In the genomic region with DNA sequence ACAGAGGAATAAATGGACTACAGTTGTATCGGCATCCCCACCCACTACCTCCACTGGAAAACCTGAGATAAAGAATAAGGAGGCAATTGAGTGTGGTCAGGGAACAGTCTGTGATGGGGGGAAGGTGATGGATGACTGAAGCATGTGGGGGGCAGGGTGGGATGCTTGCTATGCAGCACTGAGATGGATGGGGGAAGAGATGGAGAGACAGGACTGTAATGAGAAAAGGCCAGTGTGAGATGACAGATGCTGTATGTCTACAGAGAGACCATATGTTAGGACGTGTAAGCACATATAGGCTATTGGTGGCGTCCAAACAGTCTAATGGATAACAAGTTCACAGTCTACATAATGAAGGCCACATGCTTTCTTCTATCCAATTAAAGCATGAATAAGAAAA, we compare ENCODE assay signal across 19 mouse cellular contexts.
DNase-seq lines count a peak whose midpoint lies in the region; ATAC-seq lines count a peak whose summit lies in the region.
"Had no signal": no experiment of that assay in that cellular context is flagged by ENCODE, and none has a peak within 500 bp of the region (broad histone marks: within the 10 kb centered on the region; RNA-seq: fewer than 3 reads in every experiment).

No protein-coding gene starts in this region.

- H3K9me3 ChIP-seq in hindbrain, embryonic 11.5 days (ENCODE audit: control insufficient read depth, low read length), result no peaks in the 10 kb centered on the region
- H3K9me3 ChIP-seq in hindbrain, embryonic 10.5 days, result no peaks in the 10 kb centered on the region
- no peaks in the 10 kb centered on the region for H3K9me3 ChIP-seq in hindbrain, embryonic 14.5 days (ENCODE audit: control insufficient read depth, low read length)
- H3K9me3 ChIP-seq: embryonic facial prominence, embryonic 12.5 days; heart, embryonic 10.5 days had no signal

- H3K27ac ChIP-seq in hindbrain, embryonic 11.5 days (ENCODE audit: low read depth, low read length), result no peak overlapping the region
- H3K27ac ChIP-seq in hindbrain, embryonic 10.5 days, result no peak overlapping the region
- H3K27ac ChIP-seq in hindbrain, embryonic 14.5 days, result no peak overlapping the region
- H3K27ac ChIP-seq: embryonic facial prominence, embryonic 12.5 days; heart, embryonic 10.5 days had no signal

- H3K9ac ChIP-seq in hindbrain, embryonic 11.5 days (ENCODE audit: low read depth, low read length), result no peak overlapping the region
- no peak overlapping the region for H3K9ac ChIP-seq in hindbrain, embryonic 14.5 days
- H3K9ac ChIP-seq: embryonic facial prominence, embryonic 12.5 days had no signal

- no peaks in the 10 kb centered on the region for H3K4me1 ChIP-seq in hindbrain, embryonic 11.5 days (replicated peaks; ENCODE audit: control insufficient read depth, insufficient read depth, low read length)
- H3K4me1 ChIP-seq in hindbrain, embryonic 10.5 days (replicated peaks), result peaks cover 14% of the 10 kb centered on the region
- H3K4me1 ChIP-seq in hindbrain, embryonic 14.5 days (replicated peaks; ENCODE audit: control insufficient read depth, insufficient read depth, low read length), result no peaks in the 10 kb centered on the region

- peak; percentile 66 for ATAC-seq in hindbrain, embryonic 11.5 days (ENCODE audit: low FRiP score)
- peak; percentile 31; the same call in 1 of the 2 replicates for ATAC-seq in hindbrain, embryonic 14.5 days (ENCODE audit: low FRiP score)
- ATAC-seq: forebrain, embryonic 14.5 days; intestine, embryonic 16.5 days; Patski had no signal

- 69% methylated on average over 3 of the region's 3 CpGs for WGBS in hindbrain, embryonic 11.5 days
- 75% methylated on average over 3 of the region's 3 CpGs for WGBS in hindbrain, embryonic 10.5 days
- 74% methylated on average over 3 of the region's 3 CpGs for WGBS in hindbrain, embryonic 14.5 days

- no peaks in the 10 kb centered on the region for H3K36me3 ChIP-seq in hindbrain, embryonic 11.5 days (ENCODE audit: control insufficient read depth, insufficient read depth, low read length)
- H3K36me3 ChIP-seq in hindbrain, embryonic 10.5 days, result no peaks in the 10 kb centered on the region
- H3K36me3 ChIP-seq in hindbrain, embryonic 14.5 days (replicated peaks; ENCODE audit: control insufficient read depth, insufficient read depth), result no peaks in the 10 kb centered on the region
- H3K36me3 ChIP-seq: embryonic facial prominence, embryonic 12.5 days; heart, embryonic 10.5 days had no signal

- DNase-seq in hindbrain, embryonic 11.5 days (ENCODE audit: low spot score), result no peak
- no peak for DNase-seq in hindbrain, embryonic 10.5 days (ENCODE audit: low spot score)
- peak; percentile 11 for DNase-seq in thymus, postnatal 4 days
- DNase-seq in thymus, postnatal 0 days (ENCODE audit: low spot score), result no peak
- DNase-seq in hindbrain, embryonic 14.5 days (ENCODE audit: low spot score), result no peak
- DNase-seq in ovary, postnatal 14 days (ENCODE audit: low spot score), result no peak
- DNase-seq: adrenal gland, postnatal 14 days; cerebellum, adult 18-20 months; cerebellum, postnatal 10 days; gastrocnemius, postnatal 10 days; heart, adult 18-20 months; heart, postnatal 10 days; heart, postnatal 4 days had no signal

- no peak overlapping the region for H3K4me2 ChIP-seq in hindbrain, embryonic 11.5 days (replicated peaks; ENCODE audit: low read depth, low read length)
- no peak overlapping the region for H3K4me2 ChIP-seq in hindbrain, embryonic 14.5 days (replicated peaks)
- H3K4me2 ChIP-seq: embryonic facial prominence, embryonic 12.5 days had no signal

- no peaks in the 10 kb centered on the region for H3K27me3 ChIP-seq in hindbrain, embryonic 11.5 days (ENCODE audit: control insufficient read depth, insufficient read depth, low read length)
- no peaks in the 10 kb centered on the region for H3K27me3 ChIP-seq in hindbrain, embryonic 10.5 days (ENCODE audit: insufficient read depth, poor library complexity, severe bottlenecking)
- no peaks in the 10 kb centered on the region for H3K27me3 ChIP-seq in hindbrain, embryonic 14.5 days (ENCODE audit: control insufficient read depth, insufficient read depth, low read length)
- H3K27me3 ChIP-seq: CH12.LX; embryonic facial prominence, embryonic 12.5 days; Patski had no signal

- H3K4me3 ChIP-seq in hindbrain, embryonic 11.5 days (ENCODE audit: low read depth, low read length), result no peak overlapping the region
- no peak overlapping the region for H3K4me3 ChIP-seq in hindbrain, embryonic 10.5 days
- H3K4me3 ChIP-seq in hindbrain, embryonic 14.5 days (replicated peaks; ENCODE audit: low read length), result no peak overlapping the region
- H3K4me3 ChIP-seq: embryonic facial prominence, embryonic 12.5 days; heart, embryonic 10.5 days had no signal
